1 mouse cellular context compared by ENCODE assay signal in the genomic region with DNA sequence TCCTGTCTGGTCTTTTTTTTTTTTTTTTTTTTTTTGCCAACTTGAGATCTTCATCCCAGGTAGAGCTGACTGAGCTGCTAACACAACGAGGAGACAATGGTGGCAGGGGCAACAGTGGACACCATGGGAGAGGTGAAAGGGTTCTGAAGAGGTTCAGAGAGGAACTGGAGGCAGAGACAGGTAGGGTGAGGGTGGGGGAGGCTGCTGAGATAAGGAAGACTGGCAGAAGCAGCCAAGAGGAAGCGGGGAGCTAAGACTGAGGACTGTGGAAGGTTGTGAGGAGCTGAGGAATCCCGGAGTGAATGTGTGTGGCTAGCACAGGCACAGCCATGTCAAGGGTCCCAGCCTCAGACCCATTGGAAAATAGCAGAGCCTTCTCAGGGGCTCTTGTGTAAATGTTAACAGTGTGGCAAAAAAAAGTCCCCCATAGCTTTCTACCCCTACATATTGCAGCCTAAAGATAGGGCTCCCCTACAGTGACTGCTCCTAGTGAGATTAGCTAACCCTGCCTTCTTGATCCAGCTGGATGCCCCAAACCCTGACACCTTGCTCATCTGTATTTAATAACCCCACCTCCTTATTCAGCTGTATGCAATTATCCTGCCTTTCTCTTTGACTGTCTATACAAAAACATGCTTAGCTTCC.
TF ChIP-seq lines count a peak whose summit lies in the region.

No protein-coding gene starts in this region.

TF ChIP-seq in MEL, 35 proteins besides CTCF, POLR2A, EP300 and RAD21:
- TF ChIP-seq TAL1 (IDR thresholded peaks at IDR 0.05; ENCODE audit: low read length), result peak; percentile 62
- no peak for TF ChIP-seq ZC3H11A (IDR thresholded peaks at IDR 0.05; ENCODE audit: low read depth, low read length)
- TF ChIP-seq RCOR1 (IDR thresholded peaks at IDR 0.05; ENCODE audit: low read depth, low read length), result peak; percentile 35; the same call in 1 of the 2 replicates
- TF ChIP-seq MYC (IDR thresholded peaks at IDR 0.05; ENCODE audit: low read depth, low read length), result no peak
- TF ChIP-seq UBTF (IDR thresholded peaks at IDR 0.05; ENCODE audit: borderline replicate concordance, insufficient read depth, low read depth, low read length), result no peak
- no peak for TF ChIP-seq E2F4 (IDR thresholded peaks at IDR 0.05; ENCODE audit: borderline replicate concordance, low read depth, low read length)
- peak; percentile 13; the same call in 1 of the 2 replicates for TF ChIP-seq GATA1 (IDR thresholded peaks at IDR 0.05; ENCODE audit: low read depth, low read length)
- peak; percentile 20; the same call in 1 of the 2 replicates for TF ChIP-seq TCF12 (IDR thresholded peaks at IDR 0.05; ENCODE audit: low read depth, low read length)
- peak; percentile 69 for TF ChIP-seq ZNF384 (IDR thresholded peaks at IDR 0.05; ENCODE audit: low read depth, low read length)
